Mouse (Mus musculus): ENCODE measurements around the gene Dhx37. TPM values are rescaled to one million over a fixed set of nuclear protein-coding genes. Genes with fewer than 3 reads are reported as not detected.
"Not testable (repeated sequence)": the region's sequence is repeated elsewhere in the genome, so short reads cannot be mapped to it uniquely, and the experiment has no call there.

Dhx37 gene
- total RNA-seq, 2 experiments from 2014 or later = 18.9 to 47.9 TPM

- peak; percentile 15 for ATAC-seq (replicated peaks; ENCODE audit: poor library complexity)
These were observed 24.4 kb downstream of the Dhx37 start for GRCm38 (mm10) chr5:125409348-125410090.

GRCm38 (mm10) chr5:125408842-125409241, 25.1 kb downstream of the Dhx37 start:
- ATAC-seq (replicated peaks; ENCODE audit: poor library complexity) = peak; percentile 51

GRCm38 (mm10) chr5:125407910-125408575, 25.9 kb downstream of the Dhx37 start:
- no peak for ATAC-seq (replicated peaks; ENCODE audit: poor library complexity)

- no peak for ATAC-seq (replicated peaks; ENCODE audit: poor library complexity)
These were observed 26.7 kb downstream of the Dhx37 start for GRCm38 (mm10) chr5:125407020-125407830.

DNA sequence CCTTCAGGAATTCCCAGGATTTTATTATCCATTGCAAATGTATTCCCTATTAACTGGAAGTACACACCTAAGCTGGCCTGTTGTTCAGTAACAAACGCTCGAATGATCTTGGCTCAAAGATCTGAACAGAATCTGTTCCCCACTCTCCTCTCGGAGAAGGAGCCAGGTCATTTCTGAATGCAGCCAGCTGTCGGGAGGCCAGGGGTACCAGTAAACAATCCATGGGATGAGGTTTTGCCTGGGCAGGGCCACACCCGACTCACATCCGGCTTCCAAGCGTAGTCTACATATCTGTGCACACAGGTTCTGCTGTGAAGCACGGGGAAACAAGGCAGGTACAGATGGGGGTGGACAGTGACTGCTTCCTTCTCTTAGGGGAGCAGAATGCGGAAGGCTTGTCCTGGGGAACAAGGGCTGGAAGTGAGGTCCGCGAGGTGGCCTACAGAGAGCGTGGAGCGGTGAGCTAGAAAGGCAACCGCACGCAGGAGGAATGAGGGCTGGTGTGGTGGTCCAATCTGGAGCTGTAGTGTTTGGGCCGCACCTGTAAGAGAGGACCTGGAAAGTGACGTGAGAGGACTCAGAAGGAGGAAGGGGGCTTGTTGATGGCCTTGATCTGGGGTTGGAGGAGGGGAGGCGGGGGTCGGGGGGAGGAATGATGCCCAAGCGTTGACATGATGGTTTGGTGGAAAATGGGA, 27.5 kb downstream of the Dhx37 start:
- ATAC-seq (replicated peaks; ENCODE audit: poor library complexity) = peak; percentile 8

- ATAC-seq (replicated peaks; ENCODE audit: poor library complexity) = peak; percentile 25
These were observed 28.2 kb downstream of the Dhx37 start for GRCm38 (mm10) chr5:125405546-125406248.

GRCm38 (mm10) chr5:125404903-125405545, 28.9 kb downstream of the Dhx37 start:
- peak; percentile 28 for ATAC-seq (replicated peaks; ENCODE audit: poor library complexity)

DNA sequence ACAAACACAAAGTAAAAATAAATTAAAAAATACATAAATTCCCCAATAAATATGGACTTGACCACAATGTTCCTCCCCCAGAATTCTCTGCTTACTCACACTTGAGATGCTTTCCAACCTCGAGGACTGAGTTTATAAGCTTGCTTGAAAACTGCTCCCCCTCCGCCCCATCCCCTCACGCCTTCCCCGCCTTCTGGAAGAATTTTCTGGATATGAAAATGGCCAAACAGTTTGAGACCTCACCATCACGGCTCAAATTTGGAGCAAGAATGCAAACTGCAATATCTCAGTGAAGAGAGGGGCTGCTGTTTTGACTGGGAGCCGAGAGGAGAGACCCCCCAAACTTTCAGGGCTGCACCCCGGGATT, 29.4 kb downstream of the Dhx37 start:
- ATAC-seq (replicated peaks; ENCODE audit: poor library complexity) = no peak

- ATAC-seq (replicated peaks; ENCODE audit: poor library complexity) = peak; percentile 12; the same call in 1 of the 2 replicates
These were observed 30.1 kb downstream of the Dhx37 start for GRCm38 (mm10) chr5:125403481-125404465.

GRCm38 (mm10) chr5:125402991-125403390, 30.9 kb downstream of the Dhx37 start:
- no peak for ATAC-seq (replicated peaks; ENCODE audit: poor library complexity)

DNA sequence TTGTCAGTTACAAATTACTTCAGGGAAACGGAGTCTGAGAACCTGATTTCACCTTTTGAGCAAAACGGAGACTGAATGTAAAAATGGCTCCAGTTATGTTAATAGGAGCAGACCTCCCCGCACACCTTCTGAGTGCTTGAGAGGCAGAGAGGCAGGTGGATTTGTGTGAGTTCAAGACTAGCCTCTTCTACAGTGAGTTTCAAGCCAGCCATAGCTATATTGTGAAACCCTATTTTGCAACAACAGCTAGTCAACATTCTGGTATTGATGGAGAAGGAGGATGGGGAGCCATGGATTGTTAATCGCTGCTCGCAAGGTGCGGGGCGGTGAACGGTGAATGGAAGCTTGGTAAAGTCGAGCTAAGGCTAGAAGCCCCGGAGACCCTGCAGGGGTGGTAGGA, 31.4 kb downstream of the Dhx37 start:
- no peak for ATAC-seq (replicated peaks; ENCODE audit: poor library complexity)

- no peak for ATAC-seq (replicated peaks; ENCODE audit: poor library complexity)
These were observed 33.0 kb downstream of the Dhx37 start for GRCm38 (mm10) chr5:125400903-125401302.

- no peak for ATAC-seq (replicated peaks; ENCODE audit: poor library complexity)
These were observed 38.9 kb downstream of the Dhx37 start for GRCm38 (mm10) chr5:125395008-125395407.

GRCm38 (mm10) chr5:125393622-125394603, 40.0 kb downstream of the Dhx37 start:
- ATAC-seq (replicated peaks; ENCODE audit: poor library complexity) = peak; percentile 23

DNA sequence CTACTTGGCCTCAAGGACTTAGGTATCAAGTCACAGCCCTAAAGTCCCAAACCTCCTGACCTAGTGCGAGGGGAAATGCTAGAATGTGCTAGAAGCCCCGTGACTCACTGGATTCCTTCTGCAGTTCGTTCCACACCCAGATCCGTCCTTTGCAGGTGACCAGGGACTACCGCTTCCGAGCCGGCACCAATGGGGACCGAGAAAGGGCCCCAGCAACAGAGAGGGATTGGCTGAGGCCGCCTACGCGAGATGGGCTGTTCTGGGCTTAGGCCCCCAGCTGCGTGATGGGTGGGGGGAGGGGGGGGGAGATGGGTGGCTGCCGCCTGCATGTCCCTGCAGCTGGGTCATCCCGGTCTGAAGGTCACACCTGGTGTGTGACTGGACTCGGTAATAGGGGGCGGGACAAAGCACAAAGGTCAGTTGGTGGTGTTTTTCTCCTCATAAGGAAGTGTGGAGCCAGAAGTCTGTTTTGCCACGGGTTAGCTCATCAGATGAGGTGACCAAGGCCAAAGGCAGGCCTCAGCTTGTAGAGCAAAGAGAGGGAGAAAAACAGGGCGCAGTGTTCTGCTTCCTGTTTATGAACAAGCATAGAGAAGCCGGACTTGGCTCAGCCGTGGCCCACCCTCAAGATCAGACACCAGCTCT, 40.8 kb downstream of the Dhx37 start:
- peak; percentile 61 for ATAC-seq (replicated peaks; ENCODE audit: poor library complexity)

DNA sequence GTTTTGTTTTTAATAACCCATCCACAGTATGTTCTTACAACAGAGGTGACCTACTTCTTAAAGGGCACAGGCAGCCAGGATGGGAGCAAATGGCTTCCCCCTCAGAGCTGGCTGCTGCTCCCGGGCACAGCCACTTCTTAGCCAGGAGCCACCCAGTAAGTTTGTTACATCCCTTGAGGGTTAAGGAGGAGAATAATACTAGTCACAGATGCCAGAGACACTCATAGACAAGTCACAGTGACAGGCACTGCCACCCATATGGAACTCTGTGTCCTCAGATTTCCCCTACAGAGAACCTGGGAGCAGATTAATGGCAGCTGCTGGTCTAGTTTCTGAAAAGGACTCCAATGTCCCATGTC, 41.3 kb downstream of the Dhx37 start:
- ATAC-seq (replicated peaks; ENCODE audit: poor library complexity) = no peak

DNA sequence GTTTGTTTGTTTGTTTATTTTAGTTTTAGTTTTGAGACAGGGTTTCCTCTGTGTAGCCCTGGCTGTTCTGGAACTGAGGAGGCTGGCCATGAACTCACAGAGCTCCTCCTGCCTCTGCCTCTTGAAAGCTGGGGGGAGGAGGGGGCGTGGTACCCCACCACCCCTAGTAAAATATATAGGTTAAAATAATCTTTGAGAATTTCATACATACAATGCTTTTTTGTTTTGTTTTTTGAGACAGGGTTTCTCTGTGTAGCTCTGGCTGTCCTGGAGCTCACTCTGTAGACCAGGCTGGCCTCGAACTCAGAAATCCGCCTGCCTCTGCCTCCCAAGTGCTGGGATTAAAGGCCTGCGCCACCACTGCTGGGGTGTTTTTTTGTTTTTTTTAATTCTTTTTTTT, 41.7 kb downstream of the Dhx37 start:
- ATAC-seq (replicated peaks; ENCODE audit: poor library complexity) = not testable (repeated sequence)

All from megakaryocyte progenitor cell, adult 5-6 weeks (primary cell).